In the genomic region with DNA sequence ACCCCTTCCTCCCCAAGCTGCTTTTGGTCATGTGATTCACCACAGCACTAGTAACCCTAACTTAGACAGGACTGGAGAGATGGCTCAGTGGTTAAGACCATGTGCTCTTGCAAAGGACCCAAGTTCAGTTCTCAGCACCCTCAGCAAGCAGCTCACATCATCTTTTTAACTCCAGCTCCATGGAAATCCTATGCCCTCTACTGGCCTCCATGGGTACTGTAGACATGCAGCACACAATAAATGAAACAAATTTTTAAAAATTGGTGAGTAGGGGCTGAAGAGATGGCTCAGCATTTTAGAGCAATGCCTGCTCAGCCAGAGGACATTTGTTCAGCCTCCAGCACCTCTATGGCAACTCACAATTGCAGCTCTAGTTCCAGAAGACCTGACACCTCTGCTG, we compare ENCODE assay signal across 20 mouse cellular contexts. TPM values are rescaled to one million over a fixed set of nuclear protein-coding genes. Genes with fewer than 3 reads are reported as not detected.
DNase-seq lines count a peak whose midpoint lies in the region; ATAC-seq and TF ChIP-seq lines count a peak whose summit lies in the region.
"Had no signal": no experiment of that assay in that cellular context is flagged by ENCODE, and none has a peak within 500 bp of the region (broad histone marks: within the 10 kb centered on the region; RNA-seq: fewer than 3 reads in every experiment).

No protein-coding gene starts in this region.

- TF ChIP-seq CTCF in layer of hippocampus, adult 2 months (conservative IDR thresholded peaks at IDR 0.05) = peak; percentile 60

- no peak for ATAC-seq in CD4-positive, CD25-positive, alpha-beta regulatory T cell, adult 4 months
- ATAC-seq: intestine, embryonic 15.5 days; midbrain, embryonic 16.5 days had no signal

- no peak overlapping the region for H3K27ac ChIP-seq in layer of hippocampus, adult 2 months
- H3K27ac ChIP-seq: heart, embryonic 13.5 days; intestine, embryonic 15.5 days had no signal

- intact Hi-C loops in heart, postnatal 25 days (cut with DNase I) = no loop called here

- H3K4me3 ChIP-seq in layer of hippocampus, adult 2 months = no peak overlapping the region
- H3K4me3 ChIP-seq: heart, embryonic 13.5 days; intestine, embryonic 15.5 days had no signal

- peak; percentile 28 for DNase-seq in CD4-positive, CD25-positive, alpha-beta regulatory T cell, adult 2 months (ENCODE audit: low read depth, low spot score)
- no peak for DNase-seq in layer of hippocampus, adult 2 months (ENCODE audit: low spot score in 2 of 2)
- no peak for DNase-seq in layer of hippocampus, adult 9-10 months (ENCODE audit: low spot score)
- peak; percentile 28 for DNase-seq in 3T3-L1 (ENCODE audit: low read depth, low spot score)
- peak; percentile 40 for DNase-seq in R1 (ENCODE audit: low read depth, low spot score)
- no peak for DNase-seq in T-cell, adult 2 months (ENCODE audit: low spot score)
- DNase-seq in heart, postnatal 25 days (ENCODE audit: low spot score) = no peak
- DNase-seq: cerebellum, postnatal 25 days; kidney, postnatal 14 days; thymus, adult 2 months had no signal

RNA-seq across cellular contexts. Expression of a gene that starts 25.7 kb away (rescaled TPM):
- 10 to 100 TPM; 14.0 to 16.7 TPM for polyA plus RNA-seq in CD4-positive, CD25-positive, alpha-beta regulatory T cell, adult 4 months (2017; shearing (Covaris generic))
- total RNA-seq in layer of hippocampus, adult 2 months (2021) = 10 to 100 TPM; 26.0 to 30.7 TPM
- 10 to 100 TPM; 16.6 to 20.0 TPM for total RNA-seq in heart, postnatal 25 days (2021)

RNA-seq across cellular contexts. Expression of a gene that starts 26.3 kb away (rescaled TPM):
- 10 to 100 TPM; 17.3 to 22.7 TPM for polyA plus RNA-seq in CD4-positive, CD25-positive, alpha-beta regulatory T cell, adult 4 months (2017; shearing (Covaris generic))
- total RNA-seq in layer of hippocampus, adult 2 months (2021) = 10 to 100 TPM; 51.4 to 57.1 TPM
- 10 to 100 TPM; 52.5 to 54.8 TPM for total RNA-seq in heart, postnatal 25 days (2021)

RNA-seq across cellular contexts. Expression of a gene that starts 44.4 kb away (rescaled TPM):
- 1,000 to 10,000 TPM; 1,659 to 2,511 TPM for polyA plus RNA-seq in CD4-positive, CD25-positive, alpha-beta regulatory T cell, adult 4 months (2017; shearing (Covaris generic))
- total RNA-seq in layer of hippocampus, adult 2 months (2021) = not detected
- total RNA-seq in heart, postnatal 25 days (2021) = under 1 TPM; 0.50 to 0.88 TPM
- total RNA-seq: layer of hippocampus, postnatal 25 days had no signal
- polyA plus RNA-seq: heart, embryonic 13.5 days; limb, embryonic 11.5 days; midbrain, embryonic 16.5 days; neural tube, embryonic 14.5 days had no signal

RNA-seq across cellular contexts. Expression of a gene that starts 57.7 kb away (rescaled TPM):
- under 1 TPM; 0.13 to 0.30 TPM for polyA plus RNA-seq in CD4-positive, CD25-positive, alpha-beta regulatory T cell, adult 4 months (2017; shearing (Covaris generic))
- not detected for total RNA-seq in layer of hippocampus, adult 2 months (2021)
- total RNA-seq in heart, postnatal 25 days (2021) = not detected
- total RNA-seq: adrenal gland, adult 18-20 months; gastrocnemius, postnatal 4 days; hematopoietic stem cell, adult 5-6 weeks; layer of hippocampus, postnatal 25 days had no signal
- polyA plus RNA-seq: heart, embryonic 13.5 days; limb, embryonic 11.5 days; midbrain, embryonic 16.5 days; neural tube, embryonic 14.5 days had no signal

Comparison
In these comparisons a context has a peak if more than half of its experiments do, and no peak if none do; other contexts are left out.
1. DNase-seq: peak in CD4-positive, CD25-positive, alpha-beta regulatory T cell, adult 2 months (single experiment), 3T3-L1 (single experiment) and R1 (single experiment); none in layer of hippocampus, adult 2 months (0 of 2), layer of hippocampus, adult 9-10 months (single experiment), T-cell, adult 2 months (single experiment) and heart, postnatal 25 days (single experiment).